Mouse (Mus musculus) lung, adult 2 months (tissue): ENCODE data around the gene Cd59a. TPM values are rescaled to one million over a fixed set of nuclear protein-coding genes. Genes with fewer than 3 reads are reported as not detected.
"Not testable (repeated sequence)": the region's sequence is repeated elsewhere in the genome, so short reads cannot be mapped to it uniquely, and the experiment has no call there.

Experiments
- DNase-seq: peaks from one replicate; pipeline ENCODE4 v3.0.0; 2022
- H3K4me1 ChIP-seq: fragments of 200-500 bp; 2 replicates; pipeline ENCODE4 v1.6.1; 2011; ENCODE audit warnings: low read length; ENCODE audit not compliant: control insufficient read depth, insufficient read depth
- H3K4me3 ChIP-seq: fragments of 200-500 bp; replicated peaks from 2 replicates; pipeline ENCODE3; 2011; ENCODE audit warnings: low read depth, mild to moderate bottlenecking, control low read depth, low read length; ENCODE audit errors: extremely low read depth
- CTCF ChIP-seq: fragments of 200-500 bp; IDR thresholded peaks from 2 replicates; pipeline ENCODE4 v1.5.1; 2011; ENCODE audit warnings: mild to moderate bottlenecking, low read length, control low read depth; ENCODE audit not compliant: insufficient read depth
- POLR2A ChIP-seq: fragments of 200-500 bp; IDR thresholded peaks from 2 replicates; pipeline ENCODE4 v1.6.1; 2011; ENCODE audit warnings: low read depth, mild to moderate bottlenecking, control low read depth, low read length, borderline replicate concordance; ENCODE audit errors: extremely low read depth
- WGBS: fragments of 180-500 bp; shearing (Covaris S2); methylation state at CpG from one replicate; pipeline ENCODE4 v1.1.7; 2018; 5-methylcytosine and 5-hydroxymethylcytosine counted together
- polyA plus RNA-seq: library from polyadenylated mRNA; depleted of rRNA; stranded (reverse); fragments of >200 nt; gene quantifications from 2 replicates; pipeline ENCODE4 v1.2.3, GENCODE M21; 2012; rRNA removed

The Cd59a gene
- polyA plus RNA-seq = 10.8 and 17.6 TPM in 2 replicates

DNA sequence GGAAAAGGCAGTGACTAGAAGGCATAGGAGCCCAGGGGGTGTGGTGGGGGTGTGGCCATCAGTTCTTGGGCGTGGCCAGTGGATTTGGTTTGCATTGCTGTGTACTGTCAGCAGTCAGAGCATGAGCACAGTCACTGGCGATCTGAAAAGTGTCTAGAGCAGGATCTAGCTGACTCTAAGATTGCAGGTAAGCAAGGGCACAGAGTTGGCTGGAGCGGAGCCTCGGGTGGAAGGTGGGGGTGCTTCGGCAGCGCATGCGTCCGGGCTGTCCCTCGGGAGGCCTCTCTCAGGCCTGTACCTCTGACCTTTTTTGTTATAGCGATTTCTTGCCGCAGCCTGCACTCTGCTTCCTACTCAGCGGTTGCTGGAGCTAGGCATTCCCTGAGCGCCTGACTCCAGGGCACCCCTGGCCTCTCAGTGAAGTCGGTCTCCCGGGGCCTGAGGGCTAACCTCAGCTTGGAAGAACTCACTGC, at the start of gene Cd59a:
Cd59a (plus strand) TSS at position 61 of the 473 bp plus-strand sequence.
- WGBS = 2% methylated on average over 15 of the region's 15 CpGs
- Histone ChIP-seq H3K4me3 (peak within 1 kb of the TSS; percentile 61), H3K4me1 (no peaks in the 10 kb centered on the region)
- no peak for TF ChIP-seq CTCF
- peak; percentile 47; the same call in 1 of the 2 replicates for TF ChIP-seq POLR2A
- DNase-seq = peak; percentile 71

DNA sequence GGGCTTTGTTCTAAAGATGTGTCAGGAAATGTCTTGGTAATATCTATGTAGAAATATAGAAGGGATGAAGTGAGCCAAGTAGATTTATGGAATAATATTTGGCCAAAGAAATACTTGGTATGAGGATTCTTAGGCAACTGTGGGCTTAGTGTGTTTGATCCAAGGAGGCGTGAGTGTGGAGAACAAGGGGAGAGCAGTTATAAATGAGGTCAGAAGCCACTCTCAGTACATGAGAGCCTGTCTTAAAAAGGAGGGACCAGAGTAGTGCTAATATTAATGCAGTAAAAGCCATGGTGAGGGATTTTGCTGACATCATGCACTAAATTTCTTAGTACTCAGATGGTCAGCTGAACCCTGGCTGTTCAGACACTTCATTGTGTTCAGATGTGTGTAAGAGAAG, 37.2 kb upstream of the Cd59a start:
- no peak for TF ChIP-seq POLR2A
- Histone ChIP-seq H3K4me3 (no peak overlapping the region), H3K4me1 (no peaks in the 10 kb centered on the region)
- DNase-seq = no peak
- WGBS = 64% methylated on average over 1 of the region's 1 CpGs

DNA sequence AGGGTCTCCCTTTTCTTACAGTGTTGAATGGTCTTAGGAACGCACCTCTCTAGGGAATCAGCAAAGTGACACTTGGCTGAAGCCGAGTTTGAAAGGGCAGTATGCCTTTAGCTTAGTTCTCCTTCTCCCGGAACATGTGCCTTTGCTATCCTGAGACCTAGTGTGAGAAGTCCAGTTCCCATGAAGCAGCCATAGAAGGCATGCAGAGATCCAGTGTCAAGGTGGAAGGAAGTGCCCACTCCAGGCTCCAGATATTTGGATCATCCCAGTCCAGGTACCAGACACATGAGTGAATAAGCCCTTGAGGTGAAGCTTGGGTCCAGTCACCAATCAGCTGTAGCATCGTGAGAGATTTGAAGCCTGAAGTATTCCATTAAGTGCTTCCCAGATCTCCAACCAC, 36.6 kb upstream of the Cd59a start:
- H3K4me3 ChIP-seq = no peak overlapping the region
- DNase-seq = no peak
- TF ChIP-seq CTCF = no peak
- H3K4me1 ChIP-seq = no peaks in the 10 kb centered on the region
- 82% methylated on average over 4 of the region's 4 CpGs for WGBS

DNA sequence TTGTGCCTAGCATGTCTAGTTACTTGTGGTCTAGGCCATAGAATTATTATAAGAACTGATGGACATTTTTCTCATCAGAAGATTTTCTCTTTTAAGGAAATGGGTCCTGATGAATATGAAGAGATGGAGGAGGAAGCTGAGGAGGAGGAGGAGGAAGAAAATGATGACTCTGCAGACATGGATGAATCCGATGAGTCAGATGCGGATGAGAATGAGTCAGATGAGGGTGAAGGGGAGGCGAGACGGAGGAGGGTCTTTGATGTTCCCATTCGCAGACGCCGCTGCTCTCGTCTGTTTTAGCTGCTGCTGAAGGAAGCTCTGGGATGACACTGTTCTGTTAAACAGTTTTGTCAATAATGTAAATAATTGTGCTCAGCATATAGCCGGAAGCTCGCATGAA, 35.8 kb upstream of the Cd59a start:
- 62% methylated on average over 10 of the region's 10 CpGs for WGBS
- H3K4me1 ChIP-seq = no peaks in the 10 kb centered on the region
- TF ChIP-seq POLR2A (no peak), CTCF (no peak)
- no peak overlapping the region for H3K4me3 ChIP-seq
- DNase-seq = no peak

DNA sequence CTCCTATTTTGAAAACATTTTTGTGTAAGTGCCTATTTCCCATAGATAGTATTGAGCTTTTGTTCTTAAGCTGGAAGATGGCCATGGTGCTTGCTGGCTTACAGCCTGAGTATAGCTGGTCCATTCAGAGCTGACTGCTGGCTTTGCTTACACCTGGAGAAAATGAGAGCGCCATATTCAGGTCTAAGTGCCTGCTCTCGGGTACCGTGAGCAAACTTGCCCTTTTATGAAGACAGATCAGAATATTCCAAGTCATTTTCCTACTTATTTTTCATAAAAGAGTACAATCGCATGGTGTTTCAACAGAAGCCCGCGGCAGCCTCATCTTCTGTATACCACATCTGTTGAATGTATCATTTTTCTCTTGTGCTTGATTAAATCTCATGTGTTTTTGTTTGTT, 34.6 kb upstream of the Cd59a start:
- WGBS = 96% methylated on average over 6 of the region's 6 CpGs
- H3K4me3 ChIP-seq = no peak overlapping the region
- no peaks in the 10 kb centered on the region for H3K4me1 ChIP-seq
- no peak for TF ChIP-seq POLR2A
- no peak for TF ChIP-seq CTCF
- DNase-seq = no peak

DNA sequence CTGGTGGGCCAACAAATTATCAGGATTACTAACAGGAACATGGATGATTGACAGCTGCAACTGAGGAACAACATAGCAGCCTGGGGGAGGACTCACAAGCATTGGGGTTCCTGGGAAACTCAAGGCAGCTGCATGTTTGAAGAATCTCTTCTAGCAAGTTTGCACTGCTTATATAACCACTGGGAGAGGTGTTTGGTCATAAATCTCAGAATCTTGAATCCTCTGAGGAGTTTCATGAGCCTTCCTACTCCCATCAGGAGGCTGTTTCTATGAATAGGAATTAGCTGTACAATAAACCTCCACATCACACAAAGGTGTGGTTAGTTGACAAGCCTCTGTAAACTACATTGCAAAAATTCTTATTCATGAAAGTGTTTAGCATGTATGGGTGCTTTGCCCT, 32.9 kb upstream of the Cd59a start:
- TF ChIP-seq POLR2A (no peak), CTCF (no peak)

DNA sequence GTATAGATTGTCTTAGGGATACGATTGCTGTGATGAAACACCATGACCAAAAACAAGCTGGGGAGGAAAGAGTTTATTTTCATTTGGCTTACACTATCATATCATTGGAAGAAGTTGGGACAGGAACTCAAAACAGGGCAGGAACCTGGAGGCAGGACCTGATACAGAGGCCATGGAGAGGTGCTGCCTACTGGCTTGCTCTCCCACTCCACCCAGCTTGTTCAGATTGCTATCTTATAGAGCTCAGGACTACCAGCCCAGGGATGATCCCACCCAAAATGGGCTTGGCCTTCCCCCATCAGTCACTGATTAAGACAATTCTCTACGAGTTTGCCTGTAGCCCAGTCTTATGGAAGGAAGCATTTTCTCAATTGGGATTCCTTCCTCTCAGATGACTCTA, 31.4 kb upstream of the Cd59a start:
- Histone ChIP-seq H3K4me1 (no peaks in the 10 kb centered on the region), H3K4me3 (no peak overlapping the region)
- TF ChIP-seq POLR2A (no peak), CTCF (no peak)
- 70% methylated on average over 2 of the region's 2 CpGs for WGBS
- no peak for DNase-seq

More for the DNA sequence above, 32.9 kb upstream of the Cd59a start:
- DNase-seq = no peak
- no peaks in the 10 kb centered on the region for H3K4me1 ChIP-seq
- H3K4me3 ChIP-seq = no peak overlapping the region

DNA sequence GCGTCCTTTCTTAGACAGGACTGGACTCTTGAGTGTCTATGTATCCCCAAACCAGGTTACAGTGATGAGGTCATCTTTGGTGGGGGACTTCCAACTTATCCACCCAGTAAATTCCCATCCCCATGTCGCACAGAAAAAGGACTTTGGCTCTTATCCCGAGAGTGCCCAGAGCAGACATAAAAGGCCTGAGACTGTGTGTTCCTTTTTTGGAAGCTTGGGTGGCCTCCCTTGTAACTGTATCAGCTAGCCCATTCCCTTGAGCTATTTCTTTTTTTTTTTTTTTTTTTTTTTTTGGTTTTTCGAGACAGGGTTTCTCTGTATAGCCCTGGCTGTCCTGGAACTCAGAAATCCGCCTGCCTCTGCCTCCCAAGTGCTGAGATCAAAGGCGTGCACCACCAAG, 30.1 kb upstream of the Cd59a start, which contains the start of gene Gm10912:
Gm10912 (plus strand) TSS at position 301 of the 400 bp plus-strand sequence.
- WGBS = 82% methylated on average over 6 of the region's 6 CpGs

GRCm38 (mm10) chr2:104068450-104068849, 27.2 kb upstream of the Cd59a start, which contains the start of gene Gm10799:
Gene Gm10799 (minus strand): TSS chr2:104068550.
- H3K4me3 ChIP-seq, DNase-seq, H3K4me1 ChIP-seq: not testable (repeated sequence)
- WGBS = 39% methylated on average over 7 of the region's 7 CpGs

More for the DNA sequence above, 30.1 kb upstream of the Cd59a start, which contains the start of gene Gm10912:
- H3K4me1 ChIP-seq, DNase-seq, H3K4me3 ChIP-seq: not testable (repeated sequence)

- 16% methylated on average over 13 of the region's 13 CpGs for WGBS
- peak; percentile 46 for DNase-seq
- Histone ChIP-seq H3K4me3 (peak within 1 kb of the TSS; percentile 82), H3K4me1 (no peaks in the 10 kb centered on the region)
- TF ChIP-seq CTCF (no peak), POLR2A (no peak)
Observed at GRCm38 (mm10) chr2:104069704-104070185, 25.9 kb upstream of the Cd59a start, which contains the start of gene Cd59b. Gene Cd59b (plus strand): TSS chr2:104069849.

DNA sequence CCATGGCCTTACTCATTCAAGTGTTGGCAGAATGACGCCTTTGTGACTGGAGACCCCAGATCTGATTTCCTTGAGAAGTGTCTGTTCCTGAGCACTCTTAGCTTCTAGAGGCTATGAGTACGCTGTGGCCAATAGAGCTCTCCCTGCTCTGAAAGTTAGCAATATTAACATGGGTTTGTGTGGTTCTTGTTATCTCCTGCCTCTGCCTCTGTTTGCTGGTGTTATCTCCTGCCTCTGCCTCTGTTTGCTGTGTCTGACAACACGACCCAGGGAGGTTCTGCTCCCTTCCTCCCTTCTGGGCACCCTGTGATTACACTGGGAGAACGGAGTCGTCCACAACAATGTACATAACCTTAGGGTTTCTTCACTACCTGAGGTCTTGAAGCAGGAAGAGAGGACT, 17.3 kb upstream of the Cd59a start:
- not testable (repeated sequence) for H3K4me3 ChIP-seq, DNase-seq, H3K4me1 ChIP-seq
- 64% methylated on average over 5 of the region's 5 CpGs for WGBS

DNA sequence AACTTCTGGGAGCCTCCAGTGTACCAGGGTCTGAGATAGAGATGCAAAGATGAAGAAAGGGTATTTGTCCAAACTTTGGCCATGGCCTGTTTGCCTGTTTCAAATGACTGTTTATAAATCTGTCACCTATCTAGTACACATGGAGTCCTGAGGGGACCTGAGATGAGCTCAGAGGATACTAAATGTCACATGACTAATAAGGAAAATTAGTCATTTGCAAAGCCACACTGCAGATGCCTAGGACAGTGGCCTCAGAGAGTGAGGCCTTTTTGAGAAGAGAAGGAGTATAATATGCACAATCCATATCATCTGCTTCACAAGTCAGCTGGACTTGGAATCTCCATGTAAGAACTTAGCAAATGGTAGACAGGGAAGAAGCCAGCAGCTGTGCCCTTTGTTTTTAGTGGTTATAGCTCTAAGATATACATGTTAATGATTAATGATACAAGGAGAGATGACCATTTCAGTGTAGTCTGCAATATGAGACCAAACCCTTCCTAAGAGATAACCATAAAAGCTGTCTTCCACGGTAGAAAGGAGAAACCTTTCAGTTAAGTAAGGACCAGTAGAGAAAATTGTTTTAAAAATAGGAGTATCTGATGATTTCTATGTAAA, 14.1 kb upstream of the Cd59a start:
- not testable (repeated sequence) for DNase-seq, H3K4me1 ChIP-seq, H3K4me3 ChIP-seq
- WGBS = no CpG with 5 or more reads among the region's 1 CpGs
